Mouse (Mus musculus): Measurements from ENCODE around the gene Ptpre.

GRCm38 (mm10) chr7:135567582-135567981 is 30.3 kb downstream of the Ptpre start:
- TF ChIP-seq CTCF (IDR thresholded peaks at IDR 0.05; ENCODE audit: low read depth, low read length): no peak
- TF ChIP-seq GATA2 (IDR thresholded peaks at IDR 0.05; ENCODE audit: borderline replicate concordance, low read depth, low read length): no peak
- no peak for TF ChIP-seq POLR2AphosphoS5 (IDR thresholded peaks at IDR 0.05; ENCODE audit: insufficient replicate concordance, low read depth, low read length)
